Mouse (Mus musculus) myocyte (in vitro differentiated cells): ENCODE data around the gene Lgals3bp. TPM values are rescaled to one million over a fixed set of nuclear protein-coding genes. Genes with fewer than 3 reads are reported as not detected.

Source experiments
- H3K27me3 ChIP-seq: one replicate; pipeline ENCODE4 v1.6.1; 2011; ENCODE audit not compliant: control insufficient read depth, insufficient read depth, insufficient read length
- H3K36me3 ChIP-seq: one replicate; pipeline ENCODE4 v1.6.1; 2011; ENCODE audit not compliant: control insufficient read depth, insufficient read depth
- H3K4me2 ChIP-seq: one replicate; pipeline ENCODE4 v1.6.1; 2011; ENCODE audit warnings: low read depth, control low read depth
- H3K4me3 ChIP-seq: one replicate; pipeline ENCODE4 v1.5.1; 2011; ENCODE audit warnings: mild to moderate bottlenecking, control low read depth, moderate library complexity
- H3K79me2 ChIP-seq: one replicate; pipeline ENCODE4 v1.6.1; 2011; ENCODE audit not compliant: control insufficient read depth, insufficient read depth
- H3ac ChIP-seq: one replicate; pipeline ENCODE4 v1.6.1; 2011; ENCODE audit not compliant: control insufficient read depth, insufficient read length
- CEBPB ChIP-seq: IDR thresholded peaks from 2 replicates; pipeline ENCODE4 v1.6.1; 2011; ENCODE audit warnings: mild to moderate bottlenecking, moderate library complexity; ENCODE audit not compliant: poor library complexity, insufficient read depth, severe bottlenecking
- E2F4 ChIP-seq: IDR thresholded peaks from one replicate; pipeline ENCODE4 v1.6.1; 2011; ENCODE audit warnings: mild to moderate bottlenecking, control low read depth, moderate library complexity; ENCODE audit not compliant: insufficient read depth
- MAX ChIP-seq: IDR thresholded peaks from one replicate; pipeline ENCODE4 v1.6.1; 2011; ENCODE audit warnings: low read depth, mild to moderate bottlenecking, control low read depth
- MYOD1 ChIP-seq, 3 experiments: IDR thresholded peaks; one replicate each; pipeline ENCODE4 v1.6.1; 2011; ENCODE audit warnings: control low read depth in 2 of 3, low read depth in 2 of 3, mild to moderate bottlenecking in 2 of 3, moderate library complexity in 1 of 3; ENCODE audit not compliant: insufficient read length in 2 of 3, control insufficient read depth in 1 of 3
- MYOG ChIP-seq, 3 experiments: IDR thresholded peaks; one replicate each; pipeline ENCODE4 v1.6.1; 2011; ENCODE audit warnings: control low read depth in 2 of 3, low read depth in 2 of 3, mild to moderate bottlenecking in 2 of 3; ENCODE audit not compliant: insufficient read length in 2 of 3, control insufficient read depth in 1 of 3, insufficient read depth in 1 of 3
- POLR2A ChIP-seq: IDR thresholded peaks from one replicate; pipeline ENCODE4 v1.6.1; 2011; ENCODE audit warnings: low read depth, mild to moderate bottlenecking, control low read depth, moderate library complexity; ENCODE audit not compliant: insufficient read length
- POLR2AphosphoS2 ChIP-seq: IDR thresholded peaks from one replicate; pipeline ENCODE4 v1.6.1; 2011; ENCODE audit warnings: low read depth, control low read depth; ENCODE audit not compliant: insufficient read length
- REST ChIP-seq: IDR thresholded peaks from one replicate; pipeline ENCODE4 v1.6.1; 2011; ENCODE audit warnings: mild to moderate bottlenecking, control low read depth, moderate library complexity; ENCODE audit not compliant: insufficient read depth, insufficient read length
- SRF ChIP-seq: IDR thresholded peaks from one replicate; pipeline ENCODE4 v1.6.1; 2011; ENCODE audit warnings: low read depth; ENCODE audit not compliant: control insufficient read depth, insufficient read length
- TCF12 ChIP-seq: IDR thresholded peaks from one replicate; pipeline ENCODE4 v1.6.1; 2011; ENCODE audit warnings: mild to moderate bottlenecking, control low read depth; ENCODE audit not compliant: poor library complexity, insufficient read depth, severe bottlenecking
- TCF3 ChIP-seq: IDR thresholded peaks from one replicate; pipeline ENCODE4 v1.6.1; 2011; ENCODE audit warnings: low read depth, control low read depth; ENCODE audit not compliant: insufficient read length
- USF1 ChIP-seq: IDR thresholded peaks from one replicate; pipeline ENCODE4 v1.6.1; 2011; ENCODE audit warnings: low read depth, mild to moderate bottlenecking, control low read depth, moderate library complexity
- polyA plus RNA-seq: library from polyadenylated mRNA; unstranded; fragments of >200 nt; fragmentation: generic; extraction: Trizol; gene quantifications from one replicate; pipeline ENCODE4 v1.2.1, GENCODE M21; 2012; ENCODE audit warnings: missing spikeins

Gene Lgals3bp
- polyA plus RNA-seq, 1 experiment: 16.4 TPM

GRCm38 (mm10) chr11:118412601-118413000 is 10.7 kb upstream of the Lgals3bp start:
- H3K4me3 ChIP-seq: no peak overlapping the region
- no peak overlapping the region for H3K4me2 ChIP-seq
- peaks cover 2% of the 10 kb centered on the region for H3K79me2 ChIP-seq
- TF ChIP-seq POLR2AphosphoS2 (no peak), E2F4 (no peak), MYOD1 (IDR thresholded peaks at IDR 0.05; ENCODE audit: control insufficient read depth in 1 of 3, insufficient read length in 2 of 3, low read depth in 2 of 3) (no peak), TCF3 (no peak), SRF (no peak)
- H3K27me3 ChIP-seq: no peaks in the 10 kb centered on the region
- H3K36me3 ChIP-seq: no peaks in the 10 kb centered on the region
- H3ac ChIP-seq: no peak overlapping the region

- Histone ChIP-seq H3K4me2 (no peak overlapping the region), H3K27me3 (no peaks in the 10 kb centered on the region), H3K36me3 (no peaks in the 10 kb centered on the region), H3K79me2 (no peaks in the 10 kb centered on the region), H3K4me3 (no peak overlapping the region), H3ac (no peak overlapping the region)
- TF ChIP-seq POLR2A: no peak
- no peak for TF ChIP-seq USF1
- no peak for TF ChIP-seq E2F4
- no peak for TF ChIP-seq CEBPB
- no peak for TF ChIP-seq MAX
- TF ChIP-seq MYOD1 (IDR thresholded peaks at IDR 0.05; ENCODE audit: control insufficient read depth in 1 of 3, insufficient read length in 2 of 3, low read depth in 2 of 3): no peak
- no peak for TF ChIP-seq TCF3
- no peak for TF ChIP-seq POLR2AphosphoS2
- TF ChIP-seq REST: no peak
- TF ChIP-seq MYOG (IDR thresholded peaks at IDR 0.05; ENCODE audit: control insufficient read depth in 1 of 3, insufficient read depth in 1 of 3, insufficient read length in 2 of 3, low read depth in 2 of 3): no peak
- no peak for TF ChIP-seq SRF
- TF ChIP-seq TCF12: no peak
Observed at GRCm38 (mm10) chr11:118411271-118411670, 9.4 kb upstream of the Lgals3bp start.

GRCm38 (mm10) chr11:118410479-118410878 is 8.6 kb upstream of the Lgals3bp start:
- Histone ChIP-seq H3K27me3 (no peaks in the 10 kb centered on the region), H3K36me3 (no peaks in the 10 kb centered on the region), H3K4me2 (no peak overlapping the region), H3K4me3 (no peak overlapping the region), H3ac (no peak overlapping the region), H3K79me2 (no peaks in the 10 kb centered on the region)
- TF ChIP-seq CEBPB: no peak

- no peak overlapping the region for H3K4me3 ChIP-seq
- H3K79me2 ChIP-seq: no peaks in the 10 kb centered on the region
- TF ChIP-seq POLR2A: no peak
- no peak for TF ChIP-seq MYOD1 (IDR thresholded peaks at IDR 0.05; ENCODE audit: control insufficient read depth in 1 of 3, insufficient read length in 2 of 3, low read depth in 2 of 3)
- TF ChIP-seq REST: no peak
- TF ChIP-seq TCF3: no peak
- no peak for TF ChIP-seq E2F4
- TF ChIP-seq MYOG (IDR thresholded peaks at IDR 0.05; ENCODE audit: control insufficient read depth in 1 of 3, insufficient read depth in 1 of 3, insufficient read length in 2 of 3, low read depth in 2 of 3): no peak
- no peak for TF ChIP-seq POLR2AphosphoS2
- TF ChIP-seq MAX: no peak
- TF ChIP-seq TCF12: no peak
- TF ChIP-seq SRF: no peak
- TF ChIP-seq CEBPB: no peak
- TF ChIP-seq USF1: no peak
- H3ac ChIP-seq: no peak overlapping the region
- no peaks in the 10 kb centered on the region for H3K36me3 ChIP-seq
- H3K4me2 ChIP-seq: no peak overlapping the region
- no peaks in the 10 kb centered on the region for H3K27me3 ChIP-seq
Observed at GRCm38 (mm10) chr11:118410073-118410444, 8.2 kb upstream of the Lgals3bp start.

- H3K4me2 ChIP-seq: no peak overlapping the region
- TF ChIP-seq POLR2A (no peak), E2F4 (no peak)
- H3K4me3 ChIP-seq: no peak overlapping the region
- no peaks in the 10 kb centered on the region for H3K36me3 ChIP-seq
- H3ac ChIP-seq: no peak overlapping the region
- no peaks in the 10 kb centered on the region for H3K27me3 ChIP-seq
- H3K79me2 ChIP-seq: no peaks in the 10 kb centered on the region
Observed at GRCm38 (mm10) chr11:118409106-118410072, 7.5 kb upstream of the Lgals3bp start.
